Mouse (Mus musculus): ENCODE results near the gene Gm16181.

- TF ChIP-seq POLR2A (IDR thresholded peaks at IDR 0.05; ENCODE audit: extremely low read depth, insufficient read depth, low read length) (no peak), CTCF (IDR thresholded peaks at IDR 0.05; ENCODE audit: low read depth, low read length) (no peak)
These were observed 16.4 kb downstream of the Gm16181 start for GRCm38 (mm10) chr17:35236996-35237395.
